Mouse (Mus musculus) 3T3-L1 (cell line): ENCODE measurements at regions not wholly inside any gene's neighbourhood (a gene's known extent, or its start where the extent isn't known, plus 50 kb on each side); places are given as distances from the start of the nearest gene placed in this dataset.

Experiments used
- DNase-seq: peaks from one replicate; pipeline ENCODE4 v3.0.0-alpha.2; 2015; ENCODE audit warnings: low read depth, low spot score

DNA sequence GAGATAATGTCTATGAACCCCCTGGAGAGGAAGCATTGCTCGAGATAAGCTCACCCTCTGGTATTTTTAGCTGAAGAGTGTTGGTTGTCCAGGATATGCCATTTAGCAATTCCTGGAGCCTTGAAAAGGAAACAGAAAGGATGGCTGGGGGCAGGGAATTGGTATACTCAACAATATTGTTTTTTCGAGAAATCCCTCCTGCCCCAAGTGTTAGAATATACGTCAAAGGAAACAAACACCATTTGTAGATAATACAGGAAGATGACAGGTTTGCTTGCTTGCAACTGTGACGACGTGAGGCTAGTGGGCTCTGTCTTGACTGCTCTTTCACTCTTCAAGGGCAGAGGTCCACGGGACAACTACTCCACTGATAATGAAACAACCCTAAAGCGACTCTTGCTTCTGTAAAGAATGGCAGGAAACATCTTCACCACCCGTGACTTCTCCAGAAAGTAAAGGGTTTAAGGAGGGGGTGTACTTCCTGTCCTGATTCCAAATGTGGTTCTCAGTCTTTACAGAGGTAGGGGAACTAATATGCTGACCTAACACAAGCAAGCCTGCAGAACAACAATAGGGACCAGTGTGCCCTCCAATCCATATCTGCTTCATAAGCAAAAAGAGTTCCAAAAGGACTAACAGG lies 270.3 kb downstream of the Ets1 start:
- DNase-seq = no peak

DNA sequence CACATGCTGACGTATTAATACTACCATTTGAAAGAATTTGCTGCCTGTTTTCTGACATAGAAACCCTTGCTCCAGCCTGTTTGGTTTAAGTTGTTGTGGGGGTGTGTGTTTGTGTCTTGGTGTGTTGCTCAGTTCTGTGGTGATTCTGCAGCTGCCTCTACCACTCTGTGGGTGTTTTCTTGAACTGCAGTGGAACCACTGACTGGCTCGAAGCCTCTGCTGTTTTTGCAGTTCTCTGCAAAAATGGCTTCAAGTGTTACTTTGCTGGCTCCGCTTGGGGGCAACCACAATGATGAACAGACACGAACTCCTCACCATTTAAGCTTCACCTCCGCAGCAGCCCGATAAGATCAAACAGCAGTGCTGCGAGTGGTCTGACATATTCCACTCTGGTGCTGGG lies 274.6 kb downstream of the Ets1 start:
- no peak for DNase-seq

DNA sequence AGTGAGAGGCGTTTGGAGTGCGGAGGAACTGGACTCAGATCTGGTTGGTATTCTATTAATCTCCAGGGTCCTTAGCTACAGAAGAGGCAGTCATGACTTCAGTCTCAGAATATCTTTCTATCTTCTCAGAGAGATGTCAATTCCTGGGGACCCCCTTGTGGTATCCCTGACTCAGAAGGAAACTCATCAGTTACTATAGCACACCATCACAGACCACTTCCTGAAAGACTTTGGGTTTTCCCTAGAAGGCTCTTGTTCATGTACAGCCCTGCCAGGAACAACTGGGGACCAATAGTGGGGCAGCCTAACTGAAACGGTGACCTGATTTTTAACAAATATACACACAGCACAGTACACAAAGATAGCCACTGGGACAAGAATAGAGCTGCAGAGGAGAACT lies 279.6 kb downstream of the Ets1 start:
- no peak for DNase-seq

DNA sequence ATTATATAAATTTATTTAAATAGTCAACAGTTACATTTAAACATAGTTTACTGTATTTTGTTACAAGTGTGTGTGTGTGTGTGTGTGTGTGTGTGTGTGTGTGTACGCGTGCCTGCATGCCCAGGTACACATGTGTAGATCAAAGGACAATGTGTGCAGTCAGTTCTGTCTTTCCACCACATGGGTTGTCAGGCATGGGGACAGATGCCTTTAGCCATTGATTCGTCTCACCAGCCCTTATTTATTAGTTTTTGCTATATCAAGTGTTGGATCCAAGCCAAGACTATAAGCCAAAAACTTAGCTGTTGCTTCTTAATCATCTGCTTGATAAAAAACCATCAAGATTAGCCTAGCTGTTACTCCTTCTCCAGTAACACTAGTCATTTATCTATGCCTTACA lies 280.7 kb downstream of the Ets1 start:
- no peak for DNase-seq

DNA sequence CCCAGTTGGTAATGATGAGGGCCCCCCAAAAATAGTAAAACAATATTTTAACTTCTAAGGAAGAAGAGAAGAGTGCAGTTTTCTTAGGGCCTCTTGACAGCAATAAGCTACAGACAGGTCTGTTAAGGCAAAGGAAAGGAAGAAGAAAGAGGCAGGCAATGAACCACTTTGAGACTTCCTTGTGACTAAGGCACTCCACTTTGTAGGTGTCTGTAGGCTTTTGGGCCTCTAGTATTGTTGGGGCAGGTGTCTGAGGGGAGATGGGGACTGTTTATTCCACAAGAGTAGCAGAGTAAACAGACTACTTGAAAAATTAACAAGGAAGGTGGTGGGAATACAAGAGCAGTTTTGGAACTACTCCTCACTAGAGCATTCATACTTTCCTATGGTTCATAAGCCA lies 287.9 kb downstream of the Ets1 start:
- DNase-seq = no peak

DNA sequence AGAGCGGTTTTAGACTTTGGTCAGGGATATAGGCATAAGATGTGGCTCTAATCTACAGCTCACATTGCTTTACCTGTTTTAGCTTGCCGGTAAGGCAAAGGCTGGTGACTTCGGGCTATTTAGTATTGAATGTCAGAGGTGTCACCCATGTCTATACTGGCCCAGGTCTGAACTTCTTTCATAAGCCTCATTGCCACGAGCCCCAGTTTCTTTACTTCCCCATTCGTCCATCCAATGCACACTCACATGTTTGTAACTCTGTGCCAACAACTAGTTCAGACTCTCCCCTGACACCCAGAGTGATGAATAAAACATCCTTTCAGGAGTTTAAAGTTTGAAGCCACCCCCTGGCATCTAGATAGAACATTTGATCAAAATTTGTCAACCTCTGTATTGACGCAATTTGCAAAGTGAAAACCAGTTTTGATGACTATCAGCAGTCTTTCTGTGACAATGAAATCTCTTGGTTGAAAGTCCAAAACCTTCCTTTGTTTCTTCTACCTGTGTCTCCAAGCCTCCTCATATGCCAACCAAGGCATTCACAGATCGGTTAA lies 288.4 kb downstream of the Ets1 start:
- no peak for DNase-seq

DNA sequence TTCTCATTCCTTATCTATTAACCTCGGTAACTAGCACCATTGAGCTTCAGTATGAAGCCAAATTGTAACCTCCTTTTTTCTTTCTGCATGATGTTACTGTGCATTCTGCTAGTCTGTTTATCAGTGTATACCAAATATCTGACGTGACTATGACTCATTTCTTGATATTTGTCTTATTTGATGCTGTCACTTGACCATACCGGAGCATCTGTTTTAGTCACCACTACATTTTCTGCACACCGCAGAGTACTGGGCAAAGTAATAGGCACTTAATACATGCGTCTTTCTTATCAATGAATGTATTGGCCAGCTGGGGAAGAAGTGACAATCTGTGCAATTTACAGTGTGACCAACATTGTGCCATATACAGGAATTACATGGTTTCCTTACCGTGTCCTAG lies 289.0 kb downstream of the Ets1 start:
- DNase-seq = no peak

DNA sequence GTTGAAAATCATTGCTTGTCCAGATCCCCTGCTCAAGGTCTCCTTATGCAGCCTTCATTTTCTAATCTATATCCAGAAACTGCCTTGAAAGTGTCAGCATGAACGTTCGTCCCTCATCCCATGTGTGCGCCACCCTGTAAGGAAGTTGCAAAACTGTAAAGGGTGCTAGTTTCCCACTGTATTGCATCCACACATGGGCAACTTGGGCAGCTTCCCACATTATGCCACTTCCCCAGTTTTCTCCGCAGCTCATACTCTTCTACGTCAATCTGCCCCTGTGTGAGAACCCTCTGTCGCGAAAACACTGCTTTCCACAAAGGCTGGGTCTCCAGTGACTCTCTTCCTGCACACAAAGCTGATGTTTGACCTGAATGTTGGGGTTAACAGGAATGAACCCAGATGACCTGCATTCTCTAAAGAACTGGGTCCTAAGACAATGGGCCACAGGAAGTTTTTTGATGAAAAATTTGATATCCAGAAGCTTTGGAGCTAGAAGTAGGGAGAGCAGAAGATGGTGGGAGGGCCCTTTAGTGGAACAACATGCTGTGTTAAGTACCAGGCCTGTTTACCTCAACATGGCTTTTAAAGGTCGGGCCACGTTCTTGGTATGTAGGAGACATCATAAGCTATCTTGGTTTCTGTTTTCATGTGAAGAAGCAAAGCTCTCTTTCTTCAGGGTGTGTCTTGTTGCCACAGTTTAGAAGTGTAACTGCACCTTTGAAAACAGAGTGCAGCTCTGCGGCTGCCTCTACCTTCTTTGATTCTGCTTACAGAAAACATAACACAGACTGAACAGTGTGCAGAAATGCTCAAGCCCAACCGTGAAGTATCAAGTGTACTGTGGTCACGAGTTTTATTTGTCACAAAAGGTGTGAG lies 289.9 kb downstream of the Ets1 start:
- no peak for DNase-seq

DNA sequence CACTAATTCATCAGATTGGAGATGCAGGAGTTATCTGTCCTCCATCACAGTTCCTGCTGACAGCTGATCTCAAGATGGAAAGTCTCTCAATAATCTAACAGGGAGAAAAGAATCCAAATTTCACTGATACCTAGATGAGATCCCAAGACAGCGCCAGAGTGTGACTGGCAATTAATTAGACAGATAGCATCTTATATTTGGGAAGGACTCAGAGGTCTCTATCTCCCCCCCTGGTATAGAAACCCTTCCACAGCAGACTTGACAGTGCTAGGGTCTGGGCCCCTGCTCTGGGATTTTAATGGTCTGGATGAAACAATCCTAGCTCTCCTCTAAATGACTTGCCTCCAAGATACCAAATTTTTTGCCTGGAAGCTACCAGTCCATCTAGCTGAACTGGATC lies 291.6 kb downstream of the Ets1 start:
- no peak for DNase-seq

DNA sequence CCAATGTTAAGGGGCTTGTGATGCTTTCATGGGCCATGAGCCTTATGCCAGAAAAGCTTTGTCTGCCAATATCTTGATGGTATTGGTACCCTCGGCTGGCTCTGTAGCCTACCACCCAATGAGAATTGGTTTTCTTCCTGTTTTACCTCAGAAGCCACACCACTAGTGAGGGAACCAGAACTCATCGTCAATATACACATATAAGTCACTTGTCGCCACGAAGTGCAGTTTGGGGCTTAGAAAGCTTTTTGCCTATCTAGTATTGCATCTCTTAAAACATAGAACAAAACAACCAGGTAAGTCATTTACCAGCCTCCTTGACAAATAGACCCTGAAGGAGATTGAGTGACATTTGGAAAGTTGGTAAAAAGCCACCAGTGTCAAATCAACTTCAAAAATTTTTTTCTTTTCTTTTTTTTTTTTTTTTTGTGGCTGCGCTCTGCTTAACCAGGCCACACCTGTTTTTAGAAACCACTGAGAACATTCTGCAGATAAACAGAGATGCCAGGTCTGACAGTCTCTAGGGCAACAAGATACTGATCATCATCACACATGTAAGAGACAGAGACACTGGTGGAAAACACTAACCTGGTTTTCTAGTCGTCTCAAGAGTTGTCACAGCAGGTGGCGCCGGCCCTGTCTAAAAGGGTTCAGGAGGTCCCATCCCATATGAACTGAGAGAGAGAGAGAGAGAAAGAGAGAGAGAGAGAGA lies 292.4 kb downstream of the Ets1 start:
- DNase-seq = no peak

DNA sequence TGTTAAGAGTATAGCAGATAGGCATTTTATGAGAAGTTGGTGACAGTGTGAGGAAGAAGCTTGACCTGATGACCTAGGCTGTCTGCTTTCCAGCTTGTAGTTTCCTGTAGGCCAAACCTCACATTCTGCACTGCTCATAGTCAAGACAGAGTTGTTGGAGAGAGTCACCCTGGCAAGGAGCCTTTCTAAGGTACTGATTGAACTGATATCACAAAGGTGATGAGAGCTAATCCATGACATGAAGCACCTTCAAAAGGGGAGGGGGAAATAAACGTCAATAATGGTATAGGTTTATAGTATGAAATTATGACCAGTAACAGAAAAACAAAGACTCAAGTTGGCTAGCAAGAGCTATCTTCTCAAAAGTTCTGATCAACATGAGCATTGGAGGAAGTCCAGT lies 293.3 kb downstream of the Ets1 start:
- no peak for DNase-seq

DNA sequence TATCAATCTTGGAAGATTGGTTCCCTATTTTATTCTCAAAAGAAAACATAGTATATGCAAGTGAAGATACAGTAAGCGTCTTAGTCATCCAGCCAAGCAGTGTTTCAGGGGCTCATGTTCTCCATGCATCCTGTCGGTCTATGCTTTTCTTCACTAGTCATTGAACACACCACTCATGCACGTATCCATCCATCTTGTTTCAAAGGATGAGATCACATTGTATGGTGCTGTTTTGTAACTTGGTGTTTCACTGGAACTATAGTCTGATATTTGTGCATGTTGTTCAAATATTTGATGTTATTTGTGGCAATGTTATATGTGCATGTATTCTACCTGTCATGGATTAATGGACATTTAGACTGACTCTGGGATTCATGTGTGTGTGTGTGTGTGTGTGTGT lies 293.8 kb downstream of the Ets1 start:
- DNase-seq = no peak

DNA sequence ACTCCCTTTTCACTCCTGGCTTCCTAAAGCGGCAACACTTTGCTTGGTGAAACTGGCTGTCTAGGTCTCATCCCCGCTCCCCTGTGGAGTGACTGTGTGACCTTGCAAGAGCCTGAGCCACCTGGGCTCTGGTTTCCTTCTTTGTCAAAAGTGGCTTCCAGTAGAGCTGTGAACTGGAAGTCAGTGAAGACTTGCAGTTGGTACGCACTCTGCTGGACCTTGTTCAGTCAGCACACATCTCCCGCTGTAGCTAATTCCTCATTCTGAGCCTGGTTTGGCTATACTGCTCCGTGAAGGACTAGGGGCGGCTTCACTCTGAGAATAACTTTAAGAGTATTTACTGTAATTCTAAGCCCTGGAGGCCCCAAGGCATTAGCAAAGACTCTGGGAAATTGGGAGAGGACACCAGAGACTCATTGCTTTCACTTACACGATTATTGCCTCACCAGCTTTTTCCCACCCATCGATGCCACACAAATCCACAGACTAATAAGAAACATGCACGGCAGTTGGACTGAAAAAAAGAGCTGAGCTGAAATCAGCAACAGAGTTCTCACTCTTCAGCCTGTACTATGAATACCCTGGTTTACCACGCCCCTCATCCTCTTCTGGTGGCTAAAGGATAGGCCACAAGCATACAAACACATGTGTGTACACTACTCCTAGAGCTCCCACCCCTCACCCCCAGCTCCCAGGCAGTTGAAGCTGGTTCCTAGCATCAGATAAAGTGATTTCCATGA lies 295.4 kb downstream of the Ets1 start:
- no peak for DNase-seq

DNA sequence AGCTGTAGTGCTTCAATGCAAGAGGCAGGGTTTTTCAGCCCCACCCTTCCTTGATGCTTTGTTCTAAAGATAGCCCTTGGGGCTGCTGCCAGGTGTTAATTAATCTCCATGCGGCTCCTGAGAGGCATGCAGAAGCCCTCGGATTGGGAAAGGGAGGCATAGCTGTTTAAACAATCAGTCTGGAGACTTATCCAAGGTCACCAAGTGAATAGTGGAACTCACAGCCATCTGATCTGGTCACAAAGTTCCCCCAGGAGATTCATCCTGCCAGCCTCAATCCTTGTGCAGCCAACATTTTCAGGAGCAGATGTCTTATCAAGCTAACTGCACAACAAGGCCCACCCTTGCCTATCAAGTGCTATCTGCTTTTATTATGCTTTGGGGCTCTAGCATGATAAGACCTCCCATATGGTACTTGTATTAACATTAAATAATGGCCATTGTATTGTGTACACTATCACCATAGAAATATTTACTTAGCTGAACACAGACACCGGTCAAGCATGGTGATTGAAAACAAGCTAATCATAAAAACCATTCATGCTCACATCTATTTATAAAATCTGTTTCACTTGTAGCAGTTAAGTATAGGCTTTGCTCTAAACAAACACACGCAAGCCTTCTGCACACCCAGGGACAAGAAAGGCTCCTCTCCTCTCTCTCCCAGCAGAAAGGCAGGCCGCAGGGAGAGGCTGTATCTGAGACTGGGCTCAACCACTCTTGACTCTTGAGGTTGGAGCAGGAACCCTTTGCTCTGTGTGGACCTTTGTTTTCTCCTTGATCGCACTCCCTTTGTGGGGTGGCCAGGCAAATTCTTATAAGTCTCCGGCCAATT lies 297.4 kb downstream of the Ets1 start:
- DNase-seq = no peak

DNA sequence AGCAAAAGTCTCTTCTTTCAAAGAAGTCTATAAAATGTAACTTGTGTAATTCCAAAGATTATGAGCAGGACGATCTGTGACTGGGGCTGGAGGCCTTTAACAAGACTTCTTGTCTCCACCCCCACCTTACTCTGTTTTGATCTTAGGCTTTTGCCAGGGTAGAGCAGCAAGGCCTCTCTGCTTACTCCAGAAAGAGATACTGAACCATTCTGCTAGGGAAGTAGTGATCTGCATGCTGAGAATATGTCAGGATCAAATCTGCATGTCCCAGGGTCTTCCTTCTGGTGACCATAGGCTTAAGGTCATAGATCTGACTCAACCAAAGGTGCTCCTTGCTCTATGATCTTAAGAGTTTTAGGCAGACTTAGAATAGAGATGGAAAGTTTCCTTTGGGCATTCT lies 298.4 kb downstream of the Ets1 start:
- no peak for DNase-seq

DNA sequence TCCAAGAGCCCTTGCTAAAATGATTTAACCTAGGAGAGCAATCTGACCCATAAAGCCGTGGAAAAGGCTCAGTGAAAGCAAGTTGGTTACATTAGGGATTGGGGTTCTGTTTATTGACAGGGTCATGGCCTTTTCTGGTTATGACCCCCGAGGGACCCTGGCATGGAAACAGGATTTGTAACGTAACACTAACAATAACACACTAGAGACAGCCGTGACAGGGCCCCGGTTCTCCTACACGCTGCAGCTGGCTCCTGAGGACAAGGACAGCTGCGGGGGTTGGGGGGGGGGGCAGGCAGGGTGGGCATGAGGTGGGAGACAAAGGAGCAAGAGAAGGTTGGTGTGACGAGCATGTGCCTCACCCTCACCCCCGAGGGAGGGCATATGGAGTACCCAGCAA lies 300.4 kb downstream of the Ets1 start:
- DNase-seq = no peak

DNA sequence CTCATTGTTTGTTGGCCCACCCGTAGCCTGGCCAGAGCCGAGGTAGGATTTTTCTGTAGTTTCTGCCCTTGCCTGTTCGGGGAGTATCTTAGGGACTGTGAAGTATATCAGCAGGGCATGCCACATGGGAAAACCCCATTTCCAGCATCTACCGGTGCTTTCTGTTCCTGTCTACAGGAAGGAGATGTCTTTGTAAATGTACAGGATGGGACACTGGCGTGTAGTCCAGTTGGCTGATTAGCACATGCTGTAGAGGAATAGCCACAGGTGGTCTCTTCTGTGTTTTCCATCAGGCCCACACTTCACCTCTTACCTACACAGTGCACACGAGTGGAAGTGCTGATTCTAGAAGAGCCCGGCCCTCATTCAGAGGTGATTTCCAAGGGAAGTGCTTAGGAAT lies 301.4 kb downstream of the Ets1 start:
- DNase-seq = no peak

DNA sequence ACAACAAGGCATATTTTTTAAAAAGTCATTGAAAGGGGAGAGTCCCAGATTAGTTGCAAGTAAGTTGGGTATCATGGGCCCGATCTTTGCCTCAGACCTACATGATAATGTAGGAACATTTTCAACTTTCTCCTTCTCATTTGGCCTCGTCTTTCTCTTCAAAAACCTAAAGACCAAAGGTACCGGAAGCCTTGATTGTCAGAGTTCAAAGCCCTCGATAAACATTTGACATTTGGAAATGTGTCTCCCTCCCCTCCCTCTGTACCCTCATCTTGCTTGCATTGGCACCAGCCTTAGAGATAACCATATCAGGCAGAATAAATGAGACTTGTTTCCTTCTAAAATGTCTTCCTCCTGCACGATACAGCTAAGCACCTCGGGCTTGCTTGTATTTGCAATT lies 302.8 kb downstream of the Ets1 start:
- DNase-seq = no peak

DNA sequence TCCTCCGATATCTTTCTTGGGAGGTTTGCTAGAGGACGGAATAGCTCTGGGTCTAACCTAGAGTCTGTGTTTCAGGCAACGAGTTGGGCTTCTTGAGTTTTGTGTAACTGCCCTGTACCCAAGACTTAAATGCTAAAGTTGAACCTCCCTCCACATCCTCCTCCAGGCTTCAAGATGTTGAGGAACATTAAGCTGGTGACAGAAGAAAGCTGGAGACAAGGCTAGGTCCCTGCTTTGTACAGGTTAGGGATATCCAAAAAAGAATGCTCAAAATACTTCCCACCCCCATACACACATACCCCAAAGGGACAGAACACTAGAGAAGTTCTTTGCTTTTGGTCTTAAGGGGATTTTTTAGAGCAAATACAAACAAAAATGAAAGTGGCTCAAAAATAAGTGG lies 303.6 kb downstream of the Ets1 start:
- no peak for DNase-seq

DNA sequence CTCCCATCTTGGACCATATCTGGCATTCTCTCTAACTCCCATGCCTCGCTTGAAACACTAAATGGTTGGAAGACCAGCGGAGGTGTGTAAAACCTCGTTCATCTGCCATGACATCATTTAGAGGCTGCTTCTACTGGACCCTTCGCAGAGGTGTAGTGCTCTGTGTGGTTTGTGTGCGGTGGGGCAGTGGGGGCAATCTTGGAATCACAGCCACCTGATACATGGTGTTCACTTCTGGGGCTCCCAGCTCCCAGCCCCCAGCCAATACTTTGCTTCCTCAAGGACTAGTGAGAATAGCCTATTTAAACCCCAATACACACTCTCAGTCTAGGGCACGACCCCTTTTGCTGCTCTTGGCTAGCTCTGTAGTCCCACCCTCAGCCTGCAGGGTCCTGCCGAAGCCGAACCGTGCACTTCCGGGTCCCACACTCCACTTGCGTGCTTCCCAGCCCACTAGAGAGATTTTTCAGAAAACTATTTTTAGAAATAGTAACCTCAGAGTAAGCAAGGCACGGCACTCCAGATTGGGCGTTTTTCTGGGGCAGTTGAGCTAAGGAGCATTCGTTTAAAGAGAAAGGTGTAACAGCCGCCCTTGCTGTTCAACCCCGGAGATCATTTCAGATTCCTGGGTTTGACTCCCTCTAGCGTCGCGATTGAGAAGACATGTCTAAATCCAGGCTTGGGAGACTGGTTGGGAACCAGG lies 304.2 kb downstream of the Ets1 start:
- DNase-seq = peak; percentile 89
